Mouse (Mus musculus) left cerebral cortex, adult 18-20 months (tissue): ENCODE measurements around the gene Csnk2b. TPM values are rescaled to one million over a fixed set of nuclear protein-coding genes. Genes with fewer than 3 reads are reported as not detected.

ENCODE experiments used
- DNase-seq, 2 experiments: peaks; one replicate each; pipeline ENCODE4 v3.0.0; 2021 to 2022; ENCODE audit warnings: low spot score in 2 of 2, mixed read lengths in 1 of 2
- long read RNA-seq, 2 experiments: library from polyadenylated mRNA; stranded (forward); transcript quantifications; one replicate each; pipeline ENCODE4 v2.0.0; 2021
- total RNA-seq, 2 experiments: library from RNA; stranded (reverse); gene quantifications; 2 replicates each; pipeline ENCODE4 v1.2.3; 2021

Csnk2b gene
- total RNA-seq, result 100 to 1,000 TPM; 192 to 198 TPM
- long read RNA-seq, experiment 1, transcript Csnk2b-201 (7 exons, 961 nt), result major isoform, 50 of 65 reads
- long read RNA-seq, experiment 1, partial matches to known transcripts, result 10 of 65 reads
- long read RNA-seq, experiment 1, other reads (novel, unspliced or antisense), result 5 of 65 reads
- long read RNA-seq, experiment 2, transcript Csnk2b-201 (7 exons, 961 nt), result major isoform, 56 of 81 reads
- long read RNA-seq, experiment 2, partial matches to known transcripts, result 9 of 81 reads
- long read RNA-seq, experiment 2, other reads (novel, unspliced or antisense), result 15 of 81 reads

DNA sequence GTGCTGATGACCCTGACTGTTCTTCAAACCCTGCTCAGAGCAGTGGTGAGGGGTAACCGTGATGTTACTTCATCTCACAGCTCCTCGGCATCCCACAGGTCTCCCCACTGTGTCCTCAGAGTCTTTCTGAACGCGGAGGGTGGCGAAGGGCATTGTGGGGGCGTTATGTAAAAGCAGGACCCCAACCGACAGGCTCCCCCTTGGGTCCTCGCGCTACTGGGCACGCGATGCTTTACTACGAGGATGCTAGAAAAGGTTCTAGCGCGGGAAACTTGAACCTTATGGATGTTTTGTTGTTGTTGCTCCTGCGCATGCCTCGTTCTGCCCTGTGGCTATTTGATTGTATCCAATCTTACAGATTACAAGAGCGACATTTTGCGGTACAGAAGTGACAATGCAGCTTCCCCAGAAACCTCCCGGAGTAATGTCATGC lies at the start of gene Csnk2b:
Gene Csnk2b, minus strand, starts transcription at position 183 of the 433 bp plus-strand sequence.
- peak; percentile 52 to 68 for DNase-seq

GRCm38 (mm10) chr17:35168541-35169207 lies 46.8 kb upstream of the Csnk2b start:
- DNase-seq, result no peak

- DNase-seq, result peak in 1 of 2 experiments; percentile 68
Observed at GRCm38 (mm10) chr17:35167794-35168193, 45.9 kb upstream of the Csnk2b start.

DNA sequence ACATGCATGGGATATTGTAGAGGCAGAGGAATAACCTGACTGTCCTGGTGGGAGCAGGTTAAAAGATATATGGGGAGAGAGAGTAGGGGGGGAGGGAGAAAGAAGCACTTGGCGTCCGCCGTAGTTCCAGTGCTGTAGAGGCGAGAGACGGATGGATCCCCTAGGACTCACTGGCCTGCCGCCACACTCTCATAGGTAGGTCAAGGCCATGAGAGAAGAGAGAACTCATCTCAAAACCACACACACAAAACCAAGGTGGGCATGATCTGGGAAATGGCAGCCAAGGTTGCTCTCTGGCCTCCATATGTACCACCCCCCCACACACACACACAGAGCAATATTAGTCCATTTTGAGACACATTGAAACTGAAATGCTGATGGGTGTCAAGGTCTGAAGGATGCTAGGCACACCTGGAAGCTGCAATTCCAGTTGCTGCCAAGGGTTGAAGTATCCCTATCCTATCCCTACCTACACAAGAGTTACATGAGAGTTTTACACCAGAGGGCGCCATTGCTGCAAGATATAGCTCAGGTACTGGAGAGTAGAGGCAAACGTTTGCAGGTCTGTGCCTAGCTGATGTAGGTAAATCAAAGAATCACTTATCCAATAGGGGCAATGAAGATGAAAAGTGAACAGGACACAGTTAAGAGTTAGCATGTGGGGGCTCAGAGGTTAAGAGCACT lies 44.6 kb upstream of the Csnk2b start:
- peak; percentile 54 to 73 for DNase-seq

- no peak for DNase-seq
Observed at GRCm38 (mm10) chr17:35165451-35166155, 43.8 kb upstream of the Csnk2b start.

GRCm38 (mm10) chr17:35164568-35165450 lies 43.0 kb upstream of the Csnk2b start, which contains the start of gene Prrc2a:
TSS of gene Prrc2a (minus strand) at chr17:35164897.
- DNase-seq, result peak; percentile 98 to 99

GRCm38 (mm10) chr17:35164218-35164567 lies 42.3 kb upstream of the Csnk2b start:
- DNase-seq, result no peak

DNA sequence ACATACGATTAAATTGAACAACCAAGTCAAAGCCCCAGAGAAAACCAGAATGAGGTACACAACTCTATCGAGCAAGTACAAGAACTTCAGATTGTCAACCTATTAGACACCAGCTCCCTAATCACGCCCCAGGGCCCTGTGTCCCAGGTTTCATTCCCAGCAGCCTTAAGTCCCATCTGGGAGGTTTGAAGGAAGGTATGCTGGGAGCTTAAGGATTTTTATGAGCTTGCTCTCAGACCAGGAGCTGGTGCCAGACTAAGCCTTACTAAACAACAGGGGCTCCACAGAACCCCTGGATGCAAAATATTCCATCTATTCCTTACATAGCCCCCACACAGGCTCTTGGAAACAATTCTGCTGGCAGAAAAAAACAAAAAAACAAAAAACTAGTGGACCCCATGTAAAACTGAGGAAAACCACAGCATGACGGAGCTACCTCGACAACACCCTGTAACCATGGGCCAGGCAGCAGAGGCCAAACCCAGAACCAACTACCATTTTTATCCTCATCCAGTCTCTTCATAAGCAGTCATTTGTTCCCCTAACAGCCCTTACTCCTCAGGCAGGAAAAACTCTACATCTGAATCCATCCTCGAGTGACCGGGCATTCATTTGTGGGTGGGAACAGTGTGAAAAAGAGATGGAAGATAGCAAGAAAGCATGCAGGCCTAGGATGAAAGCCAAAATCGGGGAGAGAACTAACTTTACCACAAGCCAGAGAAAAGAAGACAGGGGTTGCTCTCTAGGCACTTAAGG lies 41.7 kb upstream of the Csnk2b start:
- DNase-seq, result peak in 1 of 2 experiments; percentile 42

DNA sequence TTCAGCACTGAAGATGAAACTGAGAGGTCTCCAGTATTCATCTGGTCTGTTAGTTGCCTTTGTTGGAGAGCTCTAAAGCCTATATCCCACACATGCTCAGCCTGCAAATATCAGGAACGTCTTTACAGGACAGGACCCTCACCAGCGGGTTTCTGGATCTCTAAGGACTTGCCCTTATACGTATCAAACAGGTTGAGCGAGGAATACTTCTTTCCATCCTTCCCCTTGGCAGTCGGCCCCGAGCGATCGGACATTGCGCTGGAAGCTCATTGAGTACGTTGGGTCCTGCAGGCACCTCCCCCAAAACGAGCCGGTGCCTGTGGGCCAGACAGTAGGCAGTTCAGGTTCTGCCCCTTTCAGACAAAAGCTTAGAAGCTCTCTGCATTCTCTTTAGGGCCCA lies 40.9 kb upstream of the Csnk2b start:
- no peak for DNase-seq

GRCm38 (mm10) chr17:35162121-35162520 lies 40.3 kb upstream of the Csnk2b start:
- no peak for DNase-seq

DNA sequence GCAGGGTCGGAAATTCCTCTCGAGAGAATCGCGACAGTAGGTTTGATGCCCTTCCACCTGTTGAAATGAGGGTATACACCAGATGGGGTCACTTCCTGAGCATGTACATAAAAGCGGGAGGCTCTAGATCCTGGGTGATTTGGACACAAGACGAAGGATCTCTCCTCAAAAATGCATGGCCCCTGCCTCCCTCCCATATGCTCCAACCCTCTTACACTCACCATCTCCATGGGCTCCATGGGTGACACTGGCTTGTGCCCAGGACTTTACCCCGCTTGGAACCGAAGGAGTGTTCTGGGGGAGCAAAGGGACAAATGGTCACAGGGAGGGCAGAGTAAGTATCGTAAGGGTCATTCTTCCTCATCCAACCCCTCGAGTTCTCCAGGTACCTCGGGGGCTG lies 39.6 kb upstream of the Csnk2b start:
- no peak for DNase-seq

GRCm38 (mm10) chr17:35159638-35160037 lies 37.8 kb upstream of the Csnk2b start:
- no peak for DNase-seq

DNA sequence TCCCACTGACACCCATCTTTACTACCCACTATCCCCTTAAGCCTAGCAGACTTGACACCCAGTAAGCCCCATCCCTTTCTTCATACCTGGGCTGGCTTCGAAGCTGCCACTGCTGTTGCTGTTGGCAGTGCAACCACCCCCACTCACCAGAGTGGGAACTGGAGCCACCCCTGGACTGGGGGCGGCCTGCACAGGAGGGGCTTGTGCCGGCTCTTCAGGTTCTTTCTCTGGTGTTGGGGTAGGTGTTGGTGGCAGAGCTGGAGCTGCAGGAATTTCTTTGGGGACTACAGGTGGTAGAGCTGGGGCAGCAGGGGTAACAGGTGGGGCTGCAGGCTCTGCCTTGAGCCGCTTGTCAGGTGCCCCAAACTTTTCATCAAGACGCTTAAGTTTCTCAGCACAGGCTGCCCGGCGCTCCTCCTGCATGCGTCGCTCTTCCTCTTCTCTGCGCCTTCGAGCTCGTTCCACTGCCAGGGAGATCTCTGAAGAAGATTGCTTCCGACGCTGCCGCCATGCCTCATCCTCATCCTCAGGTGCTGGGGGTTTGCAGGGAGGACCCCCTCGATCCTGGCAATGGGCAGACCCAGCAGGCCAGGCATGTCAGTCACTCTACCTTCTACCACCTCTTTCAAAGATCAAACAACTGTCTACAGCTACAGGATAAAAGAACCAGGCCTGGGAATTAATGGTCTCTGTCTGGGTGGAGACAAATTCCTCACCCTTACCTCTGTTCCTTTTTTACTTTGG lies 37.2 kb upstream of the Csnk2b start:
- no peak for DNase-seq

GRCm38 (mm10) chr17:35157661-35158175 lies 35.9 kb upstream of the Csnk2b start:
- DNase-seq, result no peak

DNA sequence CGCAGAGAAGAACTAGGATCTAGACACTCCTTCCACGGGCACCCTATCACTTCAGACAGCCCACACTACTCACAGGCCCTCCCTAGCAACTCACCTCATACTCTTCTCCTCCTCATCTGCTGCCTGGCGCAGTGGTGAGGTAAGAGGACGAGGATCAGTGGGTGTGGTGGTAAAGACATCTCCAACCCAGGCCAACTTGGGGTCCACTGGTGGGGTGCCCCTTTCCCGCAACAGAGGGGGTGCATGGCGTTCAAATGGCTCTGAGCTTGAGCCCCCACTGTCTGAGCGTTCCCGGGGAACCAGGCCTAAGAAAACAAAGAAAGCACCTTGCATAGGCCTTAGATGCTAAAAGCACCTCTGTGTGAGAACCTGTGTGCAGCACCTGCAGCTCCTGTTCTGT lies 35.4 kb upstream of the Csnk2b start:
- DNase-seq, result no peak

DNA sequence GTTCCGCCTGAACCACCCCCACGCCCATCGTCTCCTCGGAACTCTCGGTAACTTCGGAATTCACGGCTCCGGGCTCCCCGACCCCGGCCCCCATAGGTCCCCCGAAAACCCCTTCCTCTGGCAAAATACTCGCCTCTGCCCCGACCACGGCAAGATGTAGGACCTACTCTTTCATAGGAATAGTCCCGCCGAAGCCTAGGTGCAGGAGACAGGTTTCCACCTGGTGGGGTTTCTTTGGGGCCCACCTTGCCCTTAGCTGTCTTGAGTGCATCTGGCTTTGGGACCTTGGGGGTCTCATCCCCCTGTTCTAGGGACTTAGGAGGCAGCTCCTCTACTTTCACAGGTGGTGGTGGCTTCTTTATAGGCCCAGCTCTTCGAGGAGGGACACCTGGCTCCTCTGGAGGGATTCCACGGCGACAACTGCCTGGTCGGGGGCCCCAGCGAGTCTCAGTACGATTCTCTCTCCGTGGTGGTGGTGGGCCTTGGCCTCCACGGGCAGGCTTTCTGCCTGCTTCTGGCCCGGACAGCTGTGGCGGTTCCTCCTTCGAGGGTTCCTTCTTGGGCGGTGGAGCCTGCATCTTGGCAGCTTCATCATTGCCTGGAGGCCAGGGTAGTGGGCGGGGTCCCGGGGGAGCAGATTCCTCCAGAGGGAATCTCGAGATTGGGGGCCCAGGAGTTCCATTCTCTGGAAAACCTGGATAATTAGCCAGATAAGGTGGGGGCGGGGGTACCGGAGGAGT lies 34.8 kb upstream of the Csnk2b start:
- no peak for DNase-seq

GRCm38 (mm10) chr17:35155451-35155850 lies 33.6 kb upstream of the Csnk2b start:
- DNase-seq, result no peak

- no peak for DNase-seq
Observed at GRCm38 (mm10) chr17:35154616-35155015, 32.8 kb upstream of the Csnk2b start.
